Mouse (Mus musculus) granulocyte monocyte progenitor cell, adult 5-6 weeks (primary cell): ENCODE results near the gene Hs3st2. TPM values are rescaled to one million over a fixed set of nuclear protein-coding genes. Genes with fewer than 3 reads are reported as not detected.
A peak's percentile ranks its signal among the peaks of the same experiment; 100 is the strongest.
"Not testable (repeated sequence)": the region's sequence is repeated elsewhere in the genome, so short reads cannot be mapped to it uniquely, and the experiment has no call there.

Experiments
- ATAC-seq: replicated peaks from 2 replicates; pipeline ENCODE4 v1.8.0; 2016; ENCODE audit warnings: mild to moderate bottlenecking, moderate TSS enrichment, inconsistent platforms; ENCODE audit not compliant: poor library complexity, severe bottlenecking
- total RNA-seq, 2 experiments: library from RNA; stranded (forward) in 1 of 2; stranded (reverse) in 1 of 2; fragments of 200-712, 200-1000 nt in 1 of 2; fragments of >200 nt in 1 of 2; fragmentation: Nextera tagmentation in 1 of 2; gene quantifications; 2 replicates each; pipeline ENCODE4 v1.2.3; 2014 to 2017

The Hs3st2 gene
- total RNA-seq (2014; fragmentation: Nextera tagmentation) (not detected in 2 replicates), total RNA-seq (2017) (not detected in 2 replicates)

- ATAC-seq = peak; percentile 62
Observed at GRCm38 (mm10) chr7:121391225-121391983, at the start of gene Hs3st2. Gene Hs3st2 (plus strand): TSS chr7:121391859.

DNA sequence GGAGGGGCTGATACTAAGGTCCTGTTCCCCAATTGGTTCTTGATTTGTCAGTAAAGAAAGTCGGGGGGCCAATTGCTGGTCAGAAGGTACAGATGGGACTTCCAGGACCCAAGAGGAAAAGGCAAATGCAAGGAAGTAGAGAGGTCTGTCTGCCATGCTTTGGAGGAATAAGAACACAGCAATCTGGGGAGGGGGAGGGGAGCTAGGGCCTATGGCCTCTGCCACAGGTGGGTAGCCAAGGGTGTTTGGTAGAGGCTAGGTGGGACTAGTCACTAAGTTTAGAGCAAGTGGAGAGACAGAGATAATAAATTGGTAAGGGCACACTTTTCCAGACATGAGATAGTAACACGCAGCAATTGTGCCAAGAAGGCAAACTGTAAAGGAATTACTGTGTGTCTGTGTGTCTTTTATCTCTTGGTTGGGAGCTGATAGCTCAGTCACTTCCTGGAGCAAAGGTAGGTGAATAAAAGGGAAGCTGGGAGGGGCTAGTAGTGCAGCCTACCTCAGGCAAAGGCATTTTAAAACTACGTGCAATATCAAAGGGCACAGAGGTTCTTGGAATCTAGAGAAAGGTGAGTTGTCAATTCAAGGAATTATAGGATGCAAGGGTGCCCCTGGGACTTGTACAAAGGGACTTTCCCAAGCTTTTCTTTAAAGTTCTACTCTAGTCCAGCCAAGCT lies 43.2 kb upstream of the Hs3st2 start:
- ATAC-seq = no peak

DNA sequence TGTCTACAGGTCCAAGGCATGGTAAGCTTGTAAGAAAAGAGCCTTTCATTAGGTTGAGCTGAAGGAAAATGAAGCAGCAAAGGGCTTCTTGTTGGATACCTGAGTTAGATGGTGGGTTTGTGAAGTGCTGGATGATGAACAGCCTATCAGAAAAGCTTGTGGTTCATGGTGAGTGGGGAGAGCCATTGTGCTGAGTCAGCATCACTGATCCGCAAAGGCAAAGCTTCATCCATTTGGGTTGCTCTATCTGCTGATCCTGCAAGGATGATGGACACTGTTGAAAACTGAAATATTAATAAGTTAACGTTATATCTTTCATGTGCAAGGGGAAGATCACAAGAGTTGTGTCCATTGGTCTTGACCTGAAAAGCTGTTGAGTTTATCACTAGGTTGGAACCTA lies 40.0 kb upstream of the Hs3st2 start:
- ATAC-seq = no peak

GRCm38 (mm10) chr7:121361448-121361847 lies 30.2 kb upstream of the Hs3st2 start:
- ATAC-seq = not testable (repeated sequence)

DNA sequence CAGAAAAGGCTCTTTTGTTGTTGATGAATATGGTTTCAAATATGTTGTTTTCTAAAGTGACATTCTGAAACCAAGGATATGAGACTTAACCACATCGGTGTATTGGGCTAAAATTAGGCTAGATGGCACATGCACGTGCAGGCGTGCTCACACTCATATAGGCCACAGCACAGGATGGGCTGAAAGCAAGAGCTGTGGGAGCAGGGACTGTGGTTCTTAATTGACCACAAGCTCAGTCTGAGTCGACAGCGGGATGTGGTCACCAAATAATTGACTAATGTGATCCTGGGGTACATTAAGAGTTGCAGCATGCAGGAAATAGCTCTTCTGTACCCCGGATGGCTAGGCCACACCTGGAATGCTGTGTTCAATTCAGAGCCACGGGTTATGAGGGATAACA lies 26.1 kb upstream of the Hs3st2 start:
- ATAC-seq = no peak

DNA sequence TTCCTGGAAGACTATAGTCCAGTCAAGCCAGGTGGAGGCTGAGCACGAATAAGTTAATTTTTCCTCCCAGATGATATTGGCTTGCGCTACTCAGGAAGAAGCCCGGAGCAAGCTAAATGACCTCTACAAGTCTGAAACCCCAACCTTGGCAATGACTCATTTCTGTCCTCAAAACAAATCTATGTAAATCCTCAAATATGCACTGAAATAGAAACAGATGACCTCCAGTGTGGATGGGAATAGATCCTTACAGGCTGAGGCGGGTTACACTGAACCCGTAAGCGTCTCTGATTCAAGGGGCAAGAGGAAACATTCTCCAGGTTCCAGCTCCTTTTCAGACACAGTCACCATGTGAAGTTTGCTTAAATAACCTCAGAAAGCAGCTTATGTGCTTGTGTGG lies 24.5 kb upstream of the Hs3st2 start:
- no peak for ATAC-seq

DNA sequence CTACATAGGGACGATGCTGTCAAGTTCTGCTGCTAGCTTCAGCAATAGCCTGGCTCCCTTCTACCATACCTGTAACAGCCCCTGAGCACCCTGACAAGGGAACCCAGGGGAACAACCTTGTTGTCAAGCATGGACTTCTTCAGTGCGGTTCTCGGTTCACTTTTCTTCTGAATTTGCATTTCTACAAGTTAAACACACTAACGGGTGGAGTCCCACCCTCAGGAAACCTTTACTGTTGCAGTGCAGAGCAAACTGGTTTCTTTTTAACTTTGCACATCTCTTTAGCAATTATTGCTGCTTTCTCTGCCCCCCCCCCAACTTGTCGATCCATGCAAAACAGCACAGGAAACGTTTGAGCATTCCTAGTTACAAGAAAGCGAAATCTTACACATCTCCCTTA lies 19.7 kb upstream of the Hs3st2 start:
- no peak for ATAC-seq

DNA sequence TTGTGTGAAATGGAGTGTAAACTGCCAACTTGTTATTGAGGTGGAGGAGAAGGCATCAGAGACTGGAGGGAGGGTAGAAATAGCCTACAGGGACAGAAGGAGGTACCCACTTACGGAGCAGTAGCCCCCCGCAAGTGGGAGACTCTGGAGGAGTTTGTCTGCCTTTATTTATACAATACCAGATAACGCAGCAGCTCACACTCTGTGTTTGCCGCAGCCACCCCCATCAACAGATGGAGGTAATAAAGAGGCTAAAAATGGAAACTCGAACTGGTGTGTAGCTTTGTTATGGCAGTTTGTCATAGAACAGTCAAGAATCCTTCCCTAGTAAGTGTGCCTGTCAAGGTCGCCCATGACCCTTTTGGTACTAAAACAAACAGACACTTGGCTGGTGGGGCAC lies 16.2 kb upstream of the Hs3st2 start:
- no peak for ATAC-seq

GRCm38 (mm10) chr7:121378942-121379341 lies 12.7 kb upstream of the Hs3st2 start:
- no peak for ATAC-seq

DNA sequence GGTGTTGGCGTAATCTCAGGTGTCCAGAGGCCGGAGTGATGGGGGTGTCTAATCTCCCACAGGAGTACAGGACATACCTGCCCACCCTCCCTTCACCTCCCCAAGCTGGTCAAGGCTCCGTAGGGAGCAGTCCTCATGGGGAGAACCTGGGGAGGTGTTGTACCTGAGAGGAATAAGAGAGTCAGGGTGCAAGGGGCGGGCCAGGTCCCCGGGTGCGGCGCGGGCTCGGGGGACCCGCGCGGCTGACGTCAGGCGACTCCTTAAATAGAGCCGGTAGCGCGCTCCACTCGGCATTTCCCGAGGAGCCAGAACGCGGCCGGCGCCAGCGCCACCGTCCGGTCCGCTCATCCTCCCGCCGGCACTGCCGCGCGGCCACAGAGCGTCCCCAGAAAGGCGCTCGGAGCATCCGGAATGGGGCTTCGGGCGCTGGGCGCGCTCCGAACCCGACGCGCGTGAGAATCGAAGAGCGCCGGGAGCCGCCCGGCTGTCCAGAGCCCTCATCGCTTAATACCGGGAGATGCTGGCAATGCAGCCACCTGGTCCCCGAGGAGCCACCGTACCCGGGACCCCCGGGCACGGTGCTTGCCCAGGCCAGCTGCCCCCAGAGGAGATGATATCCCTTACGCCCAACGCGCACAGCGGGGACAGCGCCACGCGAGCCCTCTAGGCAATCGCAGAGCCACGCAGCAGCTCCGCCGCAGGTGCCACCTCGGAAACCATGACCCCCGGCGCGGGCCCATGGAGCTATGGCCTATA lies 503 bp downstream of the Hs3st2 start:
- ATAC-seq = peak; percentile 54

DNA sequence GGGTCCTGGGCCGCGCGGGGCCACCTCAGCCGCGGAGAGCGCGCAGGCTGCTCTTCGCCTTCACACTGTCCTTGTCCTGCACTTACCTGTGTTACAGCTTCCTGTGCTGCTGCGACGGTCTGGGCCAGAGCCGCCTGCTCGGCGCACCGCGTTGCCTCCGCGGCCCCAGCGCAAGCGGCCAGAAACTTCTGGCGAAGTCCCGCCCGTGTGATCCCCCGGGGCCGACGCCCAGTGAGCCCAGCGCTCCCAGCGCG lies 1.0 kb downstream of the Hs3st2 start:
- no peak for ATAC-seq

DNA sequence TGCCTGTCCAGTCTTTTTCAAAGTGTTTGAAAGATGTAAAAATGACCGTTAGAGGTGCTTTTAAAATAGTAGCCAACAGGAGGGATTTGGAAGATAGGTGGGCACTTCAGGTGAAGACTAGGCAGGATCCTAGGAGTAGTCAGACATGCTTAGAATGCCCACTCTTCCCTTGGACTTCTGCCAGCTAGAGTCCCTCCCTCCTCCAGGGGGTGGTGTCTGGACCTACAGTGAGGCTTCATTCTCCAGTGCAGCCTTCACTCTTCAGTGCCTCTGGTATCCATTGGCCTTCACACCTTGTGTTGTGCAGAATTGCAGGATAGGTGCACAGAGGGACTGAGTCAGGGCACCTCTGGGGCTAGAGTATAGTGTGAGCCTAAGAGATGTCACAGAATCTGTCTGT lies 2.2 kb downstream of the Hs3st2 start:
- no peak for ATAC-seq

GRCm38 (mm10) chr7:121394875-121395274 lies 3.2 kb downstream of the Hs3st2 start:
- ATAC-seq = no peak

GRCm38 (mm10) chr7:121410716-121411506 lies 19.3 kb downstream of the Hs3st2 start:
- no peak for ATAC-seq

GRCm38 (mm10) chr7:121411507-121411898 lies 19.8 kb downstream of the Hs3st2 start:
- no peak for ATAC-seq

DNA sequence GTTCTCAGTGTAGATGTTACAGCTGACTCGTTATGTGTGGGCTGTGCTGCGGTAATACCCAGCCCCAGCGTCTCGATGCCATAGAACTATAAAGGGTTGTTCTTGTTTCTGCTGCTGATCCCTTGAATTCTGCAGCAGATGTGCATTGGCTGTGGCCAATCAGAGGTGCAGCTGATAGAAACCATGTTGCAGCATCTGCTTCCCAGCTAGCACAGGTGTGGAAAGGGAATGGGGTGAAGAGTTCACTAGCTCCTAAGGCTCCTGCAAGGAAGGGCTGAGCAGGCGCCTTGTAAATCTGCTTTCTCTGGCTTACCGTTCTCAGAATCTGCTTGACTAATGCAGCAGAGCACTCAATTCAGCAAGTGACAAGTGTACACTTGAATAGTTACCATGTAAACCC lies 45.2 kb downstream of the Hs3st2 start:
- ATAC-seq = no peak

- ATAC-seq = no peak
Observed at GRCm38 (mm10) chr7:121441186-121441585, 49.5 kb downstream of the Hs3st2 start.

DNA sequence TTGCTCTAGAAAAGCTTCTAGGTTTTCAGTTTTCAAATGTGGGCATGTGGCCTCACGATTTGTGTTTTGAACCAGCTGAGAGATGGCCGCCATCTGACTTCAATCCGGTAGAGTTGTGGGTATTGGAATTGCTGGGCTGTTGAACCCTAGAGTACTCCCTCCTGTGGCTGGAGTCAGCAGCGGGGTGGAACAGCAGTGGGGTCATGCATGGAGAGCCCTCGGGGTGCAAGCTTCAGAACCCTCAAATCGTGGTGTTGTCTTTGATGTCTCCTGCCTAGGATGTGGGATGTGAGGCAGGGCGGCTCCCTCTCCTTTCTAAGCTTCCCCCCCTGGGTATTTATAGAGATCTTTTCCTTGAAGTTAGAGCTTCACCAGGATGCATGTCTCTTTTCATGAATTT lies 52.7 kb downstream of the Hs3st2 start:
- ATAC-seq = no peak

- ATAC-seq = peak; percentile 97
Observed at GRCm38 (mm10) chr7:121446281-121446680, 54.6 kb downstream of the Hs3st2 start.

- ATAC-seq = no peak
Observed at GRCm38 (mm10) chr7:121450951-121451843, 59.5 kb downstream of the Hs3st2 start.
